Mouse (Mus musculus) midbrain, postnatal 0 days (tissue): Measurements from ENCODE around the gene Ccdc191. TPM values are rescaled to one million over a fixed set of nuclear protein-coding genes. Genes with fewer than 3 reads are reported as not detected.

ENCODE experiments used
- ATAC-seq: fragments of 200-750 bp; cut with Nextera tagmentation; 2 replicates; pipeline ENCODE4 v1.8.0; 2017; ENCODE audit warnings: moderate number of reproducible peaks, mild to moderate bottlenecking, moderate TSS enrichment, moderate library complexity; ENCODE audit not compliant: low FRiP score
- DNase-seq: peaks from one replicate; pipeline ENCODE4 v3.0.0-alpha.2; 2015; ENCODE audit warnings: low spot score
- H3K27ac ChIP-seq: fragments of 300-500 bp; sonication (generic); 2 replicates; pipeline ENCODE4 v1.5.1; 2014; ENCODE audit warnings: low read depth, mild to moderate bottlenecking, low read length, mixed read lengths
- H3K27me3 ChIP-seq: fragments of 300-500 bp; sonication (generic); 2 replicates; pipeline ENCODE4 v1.6.1; 2014; ENCODE audit warnings: low read length, control low read depth, mixed read lengths; ENCODE audit not compliant: insufficient read depth
- H3K36me3 ChIP-seq: fragments of 300-500 bp; sonication (generic); 2 replicates; pipeline ENCODE4 v1.6.1; 2014; ENCODE audit warnings: low read length, control low read depth, mixed read lengths; ENCODE audit not compliant: insufficient read depth
- H3K4me1 ChIP-seq: fragments of 300-500 bp; sonication (generic); 2 replicates; pipeline ENCODE4 v1.6.1; 2014; ENCODE audit warnings: mild to moderate bottlenecking, control low read depth, antibody characterized with exemption, low read length, mixed read lengths; ENCODE audit not compliant: insufficient read depth
- H3K4me2 ChIP-seq: fragments of 300-500 bp; sonication (generic); 2 replicates; pipeline ENCODE4 v1.6.1; 2014; ENCODE audit warnings: low read depth, mild to moderate bottlenecking, low read length, mixed read lengths; ENCODE audit not compliant: poor library complexity, severe bottlenecking
- H3K4me3 ChIP-seq: fragments of 300-500 bp; sonication (generic); 2 replicates; pipeline ENCODE4 v1.5.1; 2014; ENCODE audit warnings: low read depth, mild to moderate bottlenecking, low read length, moderate library complexity
- H3K9ac ChIP-seq: fragments of 300-500 bp; sonication (generic); replicated peaks from 2 replicates; pipeline ENCODE4 v1.6.1; 2014; ENCODE audit warnings: mild to moderate bottlenecking, low read length, moderate library complexity, mixed read lengths; ENCODE audit not compliant: poor library complexity, severe bottlenecking
- H3K9me3 ChIP-seq: fragments of 300-500 bp; sonication (generic); 2 replicates; pipeline ENCODE4 v1.6.1; 2016; ENCODE audit warnings: low read length, control low read depth
- CTCF ChIP-seq: IDR thresholded peaks from 2 replicates; pipeline ENCODE4 v1.5.1; 2016; ENCODE audit warnings: antibody characterized with exemption, mild to moderate bottlenecking
- WGBS: fragments of 180-500 bp; shearing (Covaris S2); extraction: QIAGEN DNeasy Blood & Tissue Kit; methylation state at CpG from one replicate; pipeline ENCODE4 v1.1.7; 2014; 5-methylcytosine and 5-hydroxymethylcytosine counted together
- microRNA-seq: library from miRNA; unstranded; fragments of <30 nt; microRNA quantifications from one replicate; pipeline ENCODE4, GENCODE M21; 2016; ENCODE audit warnings: borderline number of aligned reads
- polyA plus RNA-seq: library from polyadenylated mRNA; unstranded; fragments of >200 nt; fragmentation: Nextera tagmentation; extraction: Ambion mirVana; gene quantifications from 2 replicates; pipeline ENCODE4 v1.2.1, GENCODE M21; 2015
- total RNA-seq: library from RNA; depleted of rRNA; stranded (reverse); fragments of >200 nt; gene quantifications from 2 replicates; pipeline ENCODE4 v1.2.3, GENCODE M21; 2014; rRNA removed

The Ccdc191 gene
- total and polyA plus RNA-seq, 2 experiments from 2014 or later: 0.93 to 4.0 TPM

- WGBS: 82% methylated on average over 8 of the region's 8 CpGs
Measured at GRCm38 (mm10) chr16:43999111-43999510, 109.5 kb downstream of the Ccdc191 start.

DNA sequence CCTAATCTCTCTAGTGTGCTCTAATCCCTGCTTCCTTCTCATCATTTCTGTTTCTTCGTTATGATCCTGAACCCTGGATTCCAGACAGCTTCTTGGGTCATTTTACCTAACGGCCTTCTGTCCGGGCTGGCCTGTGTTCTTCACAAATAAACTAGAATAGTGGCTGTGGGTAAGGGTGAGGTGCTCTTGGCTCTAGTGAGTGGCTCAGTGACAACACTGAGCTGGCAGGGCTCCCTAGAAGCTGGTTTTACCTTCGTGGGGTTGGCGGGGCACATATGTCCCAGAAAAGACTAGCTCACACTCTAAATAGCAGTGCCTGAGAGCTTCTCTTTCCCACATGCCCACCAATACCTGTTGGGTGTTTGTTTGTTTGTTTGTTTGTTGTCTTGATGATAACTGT is 109.9 kb downstream of the Ccdc191 start:
- H3K4me2 ChIP-seq: no peak overlapping the region
- no peak for ATAC-seq
- DNase-seq: no peak
- H3K27me3 ChIP-seq: no peaks in the 10 kb centered on the region
- H3K4me1 ChIP-seq: no peaks in the 10 kb centered on the region
- H3K9ac ChIP-seq: no peak overlapping the region
- no peak overlapping the region for H3K4me3 ChIP-seq
- TF ChIP-seq CTCF: no peak
- no peaks in the 10 kb centered on the region for H3K9me3 ChIP-seq
- no peaks in the 10 kb centered on the region for H3K36me3 ChIP-seq
- WGBS: 83% methylated on average over 5 of the region's 5 CpGs
- H3K27ac ChIP-seq: no peak overlapping the region

More at GRCm38 (mm10) chr16:43999111-43999510, 109.5 kb downstream of the Ccdc191 start:
- Histone ChIP-seq H3K4me1 (no peaks in the 10 kb centered on the region), H3K27ac (no peak overlapping the region), H3K9me3 (no peaks in the 10 kb centered on the region), H3K4me2 (no peak overlapping the region), H3K4me3 (no peak overlapping the region), H3K27me3 (no peaks in the 10 kb centered on the region), H3K9ac (no peak overlapping the region), H3K36me3 (no peaks in the 10 kb centered on the region)
- ATAC-seq (no peak), DNase-seq (no peak)
- no peak for TF ChIP-seq CTCF

DNA sequence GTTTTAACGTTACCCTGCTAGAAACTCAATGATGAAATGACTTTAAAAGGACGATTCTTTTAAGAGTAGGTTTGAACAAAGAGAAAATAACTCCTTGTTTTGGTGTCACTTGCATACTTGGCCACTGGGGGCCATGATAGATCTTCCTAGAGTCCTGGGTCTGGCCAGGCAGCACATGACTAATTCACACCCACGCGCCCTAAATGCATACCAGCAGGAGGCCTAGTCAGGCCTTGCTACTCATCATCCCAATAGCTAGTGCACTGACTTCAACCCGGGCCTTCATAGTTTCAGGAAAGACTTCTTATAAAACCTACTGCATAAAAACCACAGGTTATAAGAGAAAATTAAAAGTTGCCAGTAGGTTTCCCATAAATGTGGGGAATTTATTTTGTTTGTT is 112.5 kb downstream of the Ccdc191 start:
- peak; percentile 12; the same call in 1 of the 2 replicates for TF ChIP-seq CTCF
- no peak overlapping the region for H3K27ac ChIP-seq
- no peak for ATAC-seq
- no peaks in the 10 kb centered on the region for H3K36me3 ChIP-seq
- H3K4me1 ChIP-seq: no peaks in the 10 kb centered on the region
- 75% methylated on average over 5 of the region's 5 CpGs for WGBS
- no peak overlapping the region for H3K4me2 ChIP-seq
- no peaks in the 10 kb centered on the region for H3K27me3 ChIP-seq
- no peak for DNase-seq
- H3K9me3 ChIP-seq: no peaks in the 10 kb centered on the region
- no peak overlapping the region for H3K9ac ChIP-seq
- H3K4me3 ChIP-seq: no peak overlapping the region

DNA sequence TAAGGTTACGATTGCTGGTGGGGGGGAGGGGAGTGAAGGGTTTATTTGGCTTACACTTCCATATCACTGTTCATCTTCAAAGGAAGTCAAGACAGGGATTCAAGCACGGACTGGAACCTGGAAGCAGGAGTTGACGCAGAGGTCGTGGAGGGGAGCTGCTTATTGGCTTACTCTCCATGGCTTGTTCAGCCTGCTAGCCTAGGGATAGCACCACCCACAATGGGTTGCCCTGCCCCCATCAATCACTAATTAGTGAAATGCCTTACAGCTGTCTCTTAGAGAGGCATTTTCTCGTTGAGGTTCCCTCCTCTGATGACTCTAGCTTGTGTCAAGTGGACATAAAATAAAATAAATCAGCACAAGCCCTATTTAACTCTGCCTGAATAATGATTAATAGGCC is 121.4 kb downstream of the Ccdc191 start:
- H3K4me1 ChIP-seq: no peaks in the 10 kb centered on the region
- WGBS: 70% methylated on average over 5 of the region's 5 CpGs
- no peaks in the 10 kb centered on the region for H3K27me3 ChIP-seq
- no peak for ATAC-seq
- no peaks in the 10 kb centered on the region for H3K36me3 ChIP-seq
- H3K4me3 ChIP-seq: no peak overlapping the region
- TF ChIP-seq CTCF: no peak
- no peak overlapping the region for H3K9ac ChIP-seq
- H3K9me3 ChIP-seq: no peaks in the 10 kb centered on the region
- H3K27ac ChIP-seq: no peak overlapping the region
- no peak overlapping the region for H3K4me2 ChIP-seq
- no peak for DNase-seq

Small RNA genes within 50 kb of the gene (microRNA-seq; reads per million reads assigned to microRNA genes)
- gene Mir3470b: not detected

Other genes starting within 250 kb of the Ccdc191 start
- gene Tigit, start 225.7 kb upstream of the Ccdc191 start, total RNA-seq: not detected in 2 replicates
- gene Tigit, start 225.7 kb upstream of the Ccdc191 start, polyA plus RNA-seq: 0.17 TPM in 1 of 2 replicates, not detected in the other
- not detected in 2 replicates for gene Drd3, start 135.8 kb upstream of the Ccdc191 start, total RNA-seq
- gene Drd3, start 135.8 kb upstream of the Ccdc191 start, polyA plus RNA-seq: not detected in 2 replicates
- gene Qtrt2, start 37.0 kb downstream of the Ccdc191 start, total RNA-seq: 28.8 and 34.5 TPM in 2 replicates
- 10.3 TPM in 2 replicates for gene Qtrt2, start 37.0 kb downstream of the Ccdc191 start, polyA plus RNA-seq
- gene Zdhhc23, start 90.0 kb downstream of the Ccdc191 start, total RNA-seq: 7.6 and 8.5 TPM in 2 replicates
- gene Zdhhc23, start 90.0 kb downstream of the Ccdc191 start, polyA plus RNA-seq: 2.6 and 2.9 TPM in 2 replicates
- gene Gramd1c, start 173.5 kb downstream of the Ccdc191 start, total RNA-seq: 2.3 and 14.3 TPM in 2 replicates
- 1.9 and 2.5 TPM in 2 replicates for gene Gramd1c, start 173.5 kb downstream of the Ccdc191 start, polyA plus RNA-seq
- gene Atp6v1a, start 249.9 kb downstream of the Ccdc191 start, total RNA-seq: 193 and 218 TPM in 2 replicates
- 194 and 204 TPM in 2 replicates for gene Atp6v1a, start 249.9 kb downstream of the Ccdc191 start, polyA plus RNA-seq